Mouse (Mus musculus) liver, adult 2 months (tissue): Measurements from ENCODE around the gene Coq8a. TPM values are rescaled to one million over a fixed set of nuclear protein-coding genes. Genes with fewer than 3 reads are reported as not detected.

Experiments
- DNase-seq: peaks from one replicate; pipeline ENCODE4 v3.0.0-alpha.2; 2011; ENCODE audit warnings: low read depth, low spot score; ENCODE audit errors: extremely low read depth
- H3K27ac ChIP-seq: fragments of 200-500 bp; replicated peaks from 2 replicates; pipeline ENCODE4 v1.5.1; 2012; ENCODE audit warnings: low read depth, mild to moderate bottlenecking, control low read depth, inconsistent platforms, low read length; ENCODE audit not compliant: insufficient read depth
- H3K27me3 ChIP-seq: fragments of 200-500 bp; 2 replicates; pipeline ENCODE4 v1.6.1; 2012; ENCODE audit warnings: mild to moderate bottlenecking, moderate library complexity, low read length, inconsistent platforms; ENCODE audit not compliant: control insufficient read depth, insufficient read depth
- H3K36me3 ChIP-seq: fragments of 200-500 bp; 2 replicates; pipeline ENCODE4 v1.6.1; 2012; ENCODE audit warnings: low read length, inconsistent platforms; ENCODE audit not compliant: control insufficient read depth, insufficient read depth
- H3K4me1 ChIP-seq: fragments of 200-500 bp; 2 replicates; pipeline ENCODE4 v1.6.1; 2011; ENCODE audit warnings: low read length; ENCODE audit not compliant: control insufficient read depth, insufficient read depth
- H3K4me3 ChIP-seq: fragments of 200-500 bp; 2 replicates; pipeline ENCODE4 v1.5.1; 2011; ENCODE audit warnings: low read depth, mild to moderate bottlenecking, control low read depth, low read length, moderate library complexity; ENCODE audit not compliant: insufficient read depth
- H3K79me2 ChIP-seq: fragments of 200-500 bp; 2 replicates; pipeline ENCODE4 v1.6.1; 2012; ENCODE audit warnings: inconsistent platforms, mild to moderate bottlenecking, low read length, moderate library complexity; ENCODE audit not compliant: control insufficient read depth, insufficient read depth
- H3K9ac ChIP-seq: fragments of 200-500 bp; 2 replicates; pipeline ENCODE4 v1.6.1; 2012; ENCODE audit warnings: low read depth, mild to moderate bottlenecking, control low read depth, inconsistent platforms, low read length
- CTCF ChIP-seq: fragments of 200-500 bp; IDR thresholded peaks from 2 replicates; pipeline ENCODE4 v1.5.1; 2011; ENCODE audit warnings: low read depth, low read length, control low read depth
- POLR2A ChIP-seq: fragments of 200-500 bp; IDR thresholded peaks from 2 replicates; pipeline ENCODE4 v1.6.1; 2011; ENCODE audit warnings: low read length, control low read depth; ENCODE audit not compliant: insufficient read depth; ENCODE audit errors: extremely low read depth
- WGBS: fragments of 180-500 bp; shearing (Covaris S2); methylation state at CpG from one replicate; pipeline ENCODE4 v1.1.7; 2018; 5-methylcytosine and 5-hydroxymethylcytosine counted together
- polyA plus RNA-seq: library from polyadenylated mRNA; depleted of rRNA; stranded (reverse); fragments of >200 nt; gene quantifications from 2 replicates; pipeline ENCODE4 v1.2.3, GENCODE M21; 2012
- total RNA-seq: library from RNA; depleted of rRNA; stranded (reverse); fragments of >200 nt; gene quantifications from 2 replicates; pipeline ENCODE4 v1.2.3, GENCODE M21; 2014

Coq8a gene
- total and polyA plus RNA-seq, 2 experiments: 137 to 444 TPM

DNA sequence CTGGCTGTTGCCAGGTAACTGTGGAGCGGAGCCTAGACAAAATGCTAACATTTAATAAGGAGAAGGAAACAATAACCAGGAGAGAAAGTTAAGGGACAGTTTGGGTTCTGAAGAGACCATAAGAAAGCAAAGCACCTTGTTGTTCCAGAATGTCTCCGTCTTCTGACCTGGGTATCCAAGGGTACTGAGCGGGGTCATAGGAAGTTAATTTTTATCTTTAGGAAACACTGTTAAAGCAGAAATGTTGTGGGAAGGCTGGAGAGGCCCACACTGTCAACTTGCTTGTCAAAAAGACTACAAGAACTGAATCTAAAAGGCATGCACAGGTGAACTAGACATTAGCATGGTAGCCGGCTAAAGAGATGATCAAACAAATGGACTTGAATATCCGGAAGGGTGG, 13.5 kb upstream of the Coq8a start:
- Histone ChIP-seq H3K27ac (no peak overlapping the region), H3K9ac (no peak overlapping the region), H3K27me3 (no peaks in the 10 kb centered on the region), H3K79me2 (no peaks in the 10 kb centered on the region), H3K36me3 (no peaks in the 10 kb centered on the region), H3K4me3 (no peak overlapping the region), H3K4me1 (peaks cover 28% of the 10 kb centered on the region)
- TF ChIP-seq CTCF (no peak), POLR2A (no peak)
- WGBS: 35% methylated on average over 5 of the region's 5 CpGs
- peak; percentile 62 for DNase-seq

DNA sequence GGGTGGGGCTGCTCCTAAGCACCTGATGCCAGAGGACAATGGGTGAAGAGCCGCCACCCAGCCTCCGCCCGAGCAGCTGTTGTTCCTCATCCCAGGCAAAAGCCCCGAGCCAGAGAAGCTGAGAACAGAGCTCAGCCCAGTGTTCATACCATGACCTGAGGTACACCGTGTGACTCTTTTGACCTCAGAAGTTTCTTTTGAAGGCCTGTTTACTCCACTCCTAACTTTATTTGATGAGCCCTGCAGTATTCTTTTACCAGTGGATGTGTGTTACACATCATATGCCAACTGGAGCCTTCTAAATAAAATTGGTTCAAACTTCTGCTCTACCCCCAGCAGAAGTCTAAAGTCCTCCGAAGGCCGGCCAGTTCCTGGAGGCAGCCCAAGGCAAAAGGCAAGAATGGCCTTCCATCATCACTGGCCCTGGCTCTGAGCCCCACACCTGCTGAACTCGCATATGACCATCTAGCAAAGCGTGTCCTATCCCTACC, 11.4 kb upstream of the Coq8a start:
- no peak overlapping the region for H3K4me3 ChIP-seq
- TF ChIP-seq CTCF: no peak
- TF ChIP-seq POLR2A: no peak
- H3K27ac ChIP-seq: peak overlapping the region; percentile 92
- DNase-seq: peak; percentile 100
- no peaks in the 10 kb centered on the region for H3K27me3 ChIP-seq
- no peak overlapping the region for H3K9ac ChIP-seq
- peaks cover 22% of the 10 kb centered on the region for H3K4me1 ChIP-seq
- no peaks in the 10 kb centered on the region for H3K79me2 ChIP-seq
- H3K36me3 ChIP-seq: no peaks in the 10 kb centered on the region
- WGBS: 20% methylated on average over 9 of the region's 9 CpGs

DNA sequence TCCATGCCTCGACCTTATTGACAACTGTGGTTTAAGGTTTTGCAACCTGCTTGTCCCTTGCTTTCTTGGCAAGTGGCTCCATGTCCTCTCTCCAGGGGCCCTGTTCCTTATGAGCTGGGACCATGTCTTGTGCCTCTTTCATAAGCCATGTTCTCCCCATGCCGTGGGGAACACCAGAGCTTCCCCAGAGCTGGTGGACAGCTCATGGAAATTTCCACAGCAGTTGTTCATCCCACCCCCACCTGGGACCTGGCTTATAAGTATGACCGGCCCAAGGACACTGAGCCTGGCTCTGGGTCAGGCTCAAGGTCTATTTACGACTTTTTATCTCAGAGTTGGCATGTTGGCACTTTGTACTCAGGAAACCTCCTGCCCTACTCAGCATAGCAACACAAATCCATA, 10.6 kb upstream of the Coq8a start:
- TF ChIP-seq POLR2A: no peak
- TF ChIP-seq CTCF: no peak
- no peaks in the 10 kb centered on the region for H3K27me3 ChIP-seq
- no peaks in the 10 kb centered on the region for H3K36me3 ChIP-seq
- peaks cover 19% of the 10 kb centered on the region for H3K4me1 ChIP-seq
- H3K27ac ChIP-seq: peak overlapping the region; percentile 92
- no peak overlapping the region for H3K9ac ChIP-seq
- H3K79me2 ChIP-seq: no peaks in the 10 kb centered on the region
- 23% methylated on average over 4 of the region's 4 CpGs for WGBS
- no peak overlapping the region for H3K4me3 ChIP-seq
- peak; percentile 98 for DNase-seq

DNA sequence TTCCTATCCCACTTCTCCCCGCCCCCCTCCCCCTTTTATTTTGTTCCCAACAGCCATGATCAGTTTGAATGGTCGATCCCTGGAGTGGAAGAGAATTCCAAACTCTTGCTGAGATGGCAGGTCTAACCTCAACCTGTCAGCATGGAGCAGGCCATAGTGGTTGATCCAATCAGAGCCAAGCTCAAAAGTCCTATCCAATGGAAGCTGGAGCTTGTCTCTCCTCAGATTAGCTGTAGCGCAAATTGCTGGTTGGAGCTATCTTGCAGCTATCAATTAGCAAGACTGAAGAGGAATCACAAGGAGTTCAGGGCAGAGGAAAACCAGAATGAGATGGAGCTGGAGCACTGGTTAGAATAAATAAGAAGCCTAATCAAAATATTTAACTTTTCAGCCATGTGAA, 9.0 kb upstream of the Coq8a start:
- no peak for DNase-seq
- no peaks in the 10 kb centered on the region for H3K36me3 ChIP-seq
- no peaks in the 10 kb centered on the region for H3K79me2 ChIP-seq
- no peak overlapping the region for H3K4me3 ChIP-seq
- H3K27ac ChIP-seq: no peak overlapping the region
- H3K9ac ChIP-seq: no peak overlapping the region
- 92% methylated on average over 3 of the region's 3 CpGs for WGBS
- TF ChIP-seq POLR2A (no peak), CTCF (no peak)
- no peaks in the 10 kb centered on the region for H3K27me3 ChIP-seq
- peaks cover 14% of the 10 kb centered on the region for H3K4me1 ChIP-seq

DNA sequence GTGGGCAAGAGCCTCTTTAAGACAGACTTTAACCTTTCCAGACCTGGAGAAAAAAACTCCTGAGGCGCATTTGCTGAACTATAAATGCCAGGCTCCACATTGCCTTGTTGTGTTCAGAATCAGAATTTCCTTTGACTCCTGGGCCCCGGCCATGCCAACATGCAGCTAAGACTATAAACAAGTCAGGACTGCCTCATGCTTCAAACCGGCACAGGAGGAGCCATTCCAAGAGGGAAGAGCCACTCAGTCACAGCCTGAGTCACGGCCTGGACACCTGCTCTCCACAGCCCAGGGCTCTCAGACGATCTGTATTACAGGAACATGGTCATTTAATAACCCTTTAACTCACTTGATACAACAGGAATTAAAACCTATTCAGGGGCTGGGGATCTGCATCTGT, 1.3 kb upstream of the Coq8a start:
- H3K4me3 ChIP-seq: no peak overlapping the region
- H3K36me3 ChIP-seq: no peaks in the 10 kb centered on the region
- no peak overlapping the region for H3K27ac ChIP-seq
- TF ChIP-seq POLR2A: no peak
- TF ChIP-seq CTCF: no peak
- WGBS: 63% methylated on average over 5 of the region's 5 CpGs
- H3K79me2 ChIP-seq: no peaks in the 10 kb centered on the region
- DNase-seq: no peak
- peaks cover 7% of the 10 kb centered on the region; the same call in 1 of the 2 replicates for H3K4me1 ChIP-seq
- no peak overlapping the region for H3K9ac ChIP-seq
- H3K27me3 ChIP-seq: no peaks in the 10 kb centered on the region

DNA sequence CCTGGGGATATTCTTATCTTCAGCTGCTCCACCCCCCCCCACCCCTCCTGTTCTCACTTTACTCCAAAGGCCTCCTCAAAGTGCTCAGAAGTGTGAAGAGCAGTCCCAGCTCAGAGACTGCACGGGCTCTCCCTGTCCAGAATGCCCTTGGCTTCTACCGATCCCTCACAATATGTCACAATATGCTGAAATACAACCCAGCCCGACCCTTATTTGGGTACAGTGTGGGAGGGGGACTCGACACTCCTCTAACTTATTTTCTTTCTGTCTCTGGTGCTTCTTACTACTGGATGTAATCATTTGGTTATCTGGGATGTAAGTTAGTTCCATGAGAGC, 281 bp upstream of the Coq8a start:
- Histone ChIP-seq H3K4me1 (peaks cover 7% of the 10 kb centered on the region; the same call in 1 of the 2 replicates), H3K4me3 (no peak overlapping the region), H3K36me3 (no peaks in the 10 kb centered on the region), H3K27me3 (no peaks in the 10 kb centered on the region), H3K9ac (no peak overlapping the region), H3K27ac (no peak overlapping the region), H3K79me2 (no peaks in the 10 kb centered on the region)
- no peak for TF ChIP-seq CTCF
- TF ChIP-seq POLR2A: no peak
- DNase-seq: no peak
- 58% methylated on average over 4 of the region's 4 CpGs for WGBS
